Mouse (Mus musculus) B cell, adult 67 days (primary cell): ENCODE data around the gene Gm7347. TPM values are rescaled to one million over a fixed set of nuclear protein-coding genes. Genes with fewer than 3 reads are reported as not detected.

Source experiments
- total RNA-seq, 2 experiments: library from RNA; stranded (reverse); gene quantifications; 4 replicates each; pipeline ENCODE4 v1.2.4; 2023

Gene Gm7347
- not detected for total RNA-seq

DNA sequence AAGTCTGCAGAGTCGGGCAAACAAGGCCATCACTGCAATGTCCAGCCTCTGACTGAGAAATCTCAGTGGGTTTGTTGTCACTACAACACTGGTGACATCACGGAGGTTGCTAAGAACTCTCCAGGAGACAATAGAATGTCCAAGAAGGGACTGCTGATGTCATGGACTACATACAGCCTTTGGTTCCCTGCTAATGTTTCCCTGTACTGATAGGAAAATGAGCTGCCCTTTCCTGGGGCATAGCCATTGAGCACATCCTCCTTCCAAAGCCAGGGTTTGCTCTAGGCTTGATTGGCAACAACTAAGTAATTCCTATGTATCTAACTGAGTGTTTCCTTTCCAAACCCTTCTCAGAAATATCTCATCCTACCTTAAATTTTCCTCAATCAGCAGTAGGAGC lies at the start of gene Gm7347:
Gene Gm7347 (minus strand): TSS at position 101 of the 400 bp plus-strand sequence.

DNA sequence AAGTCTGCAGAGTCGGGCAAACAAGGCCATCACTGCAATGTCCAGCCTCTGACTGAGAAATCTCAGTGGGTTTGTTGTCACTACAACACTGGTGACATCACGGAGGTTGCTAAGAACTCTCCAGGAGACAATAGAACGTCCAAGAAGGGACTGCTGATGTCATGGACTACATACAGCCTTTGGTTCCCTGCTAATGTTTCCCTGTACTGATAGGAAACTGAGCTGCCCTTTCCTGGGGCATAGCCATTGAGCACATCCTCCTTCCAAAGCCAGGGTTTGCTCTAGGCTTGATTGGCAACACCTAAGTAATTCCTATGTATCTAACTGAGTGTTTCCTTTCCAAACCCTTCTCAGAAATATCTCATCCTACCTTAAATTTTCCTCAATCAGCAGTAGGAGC lies 46.9 kb upstream of the Gm7347 start, which contains the start of gene 5031410I06Rik:
Gene 5031410I06Rik (minus strand): TSS at position 101 of the 400 bp plus-strand sequence.

DNA sequence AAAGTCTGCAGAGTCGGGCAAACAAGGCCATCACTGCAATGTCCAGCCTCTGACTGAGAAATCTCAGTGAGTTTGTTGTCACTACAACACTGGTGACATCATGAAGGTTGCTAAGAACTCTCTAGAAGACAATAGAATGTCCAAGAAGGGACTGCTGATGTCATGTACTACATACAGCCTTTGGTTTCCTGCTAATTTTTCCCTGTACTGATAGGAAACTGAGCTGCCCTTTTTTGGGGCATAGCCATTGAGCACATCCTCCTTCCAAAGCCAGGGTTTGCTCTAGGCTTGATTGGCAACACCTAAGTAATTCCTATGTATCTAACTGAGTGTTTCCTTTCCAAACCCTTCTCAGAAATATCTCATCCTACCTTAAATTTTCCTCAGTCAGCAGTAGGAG lies 30.8 kb upstream of the Gm7347 start, which contains the start of gene Gm10471:
Gene Gm10471 (minus strand): TSS at position 101 of the 400 bp plus-strand sequence.

DNA sequence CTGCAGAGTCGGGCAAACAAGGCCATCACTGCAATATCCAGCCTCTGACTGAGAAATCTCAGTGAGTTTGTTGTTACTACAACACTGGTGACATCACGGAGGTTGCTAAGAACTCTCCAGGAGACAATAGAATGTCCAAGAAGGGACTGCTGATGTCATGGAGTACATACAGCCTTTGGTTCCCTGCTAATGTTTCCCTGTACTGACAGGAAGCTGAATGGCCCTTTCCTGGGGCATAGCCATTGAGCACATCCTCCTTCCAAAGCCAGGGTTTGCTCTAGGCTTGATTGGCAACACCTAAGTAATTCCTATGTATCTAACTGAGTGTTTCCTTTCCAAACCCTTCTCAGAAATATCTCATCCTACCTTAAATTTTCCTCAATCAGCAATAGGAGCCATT lies 18.9 kb downstream of the Gm7347 start, which contains the start of gene Speer4a:
Gene Speer4a (minus strand): TSS at position 101 of the 400 bp plus-strand sequence.

DNA sequence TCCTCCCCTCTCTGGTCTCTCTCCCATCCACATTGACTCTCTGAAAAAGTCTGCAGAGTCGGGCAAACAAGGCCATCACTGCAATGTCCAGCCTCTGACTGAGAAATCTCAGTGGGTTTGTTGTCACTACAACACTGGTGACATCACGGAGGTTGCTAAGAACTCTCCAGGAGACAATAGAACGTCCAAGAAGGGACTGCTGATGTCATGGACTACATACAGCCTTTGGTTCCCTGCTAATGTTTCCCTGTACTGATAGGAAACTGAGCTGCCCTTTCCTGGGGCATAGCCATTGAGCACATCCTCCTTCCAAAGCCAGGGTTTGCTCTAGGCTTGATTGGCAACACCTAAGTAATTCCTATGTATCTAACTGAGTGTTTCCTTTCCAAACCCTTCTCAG lies 35.6 kb downstream of the Gm7347 start, which contains the start of gene Gm5862:
Gene Gm5862 (minus strand): TSS at position 101 of the 400 bp plus-strand sequence.

DNA sequence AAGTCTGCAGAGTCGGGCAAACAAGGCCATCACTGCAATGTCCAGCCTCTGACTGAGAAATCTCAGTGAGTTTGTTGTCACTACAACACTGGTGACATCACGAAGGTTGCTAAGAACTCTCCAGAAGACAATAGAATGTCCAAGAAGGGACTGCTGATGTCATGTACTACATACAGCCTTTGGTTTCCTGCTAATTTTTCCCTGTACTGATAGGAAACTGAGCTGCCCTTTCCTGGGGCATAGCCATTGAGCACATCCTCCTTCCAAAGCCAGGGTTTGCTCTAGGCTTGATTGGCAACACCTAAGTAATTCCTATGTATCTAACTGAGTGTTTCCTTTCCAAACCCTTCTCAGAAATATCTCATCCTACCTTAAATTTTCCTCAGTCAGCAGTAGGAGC lies 53.7 kb downstream of the Gm7347 start, which contains the start of gene Gm1979:
Gene Gm1979 (minus strand): TSS at position 101 of the 400 bp plus-strand sequence.

Other genes starting within 250 kb of the Gm7347 start
- gene Gm21663, start 116.2 kb downstream of the Gm7347 start, total RNA-seq: not detected
- not detected for gene Gm21671, start 104.2 kb downstream of the Gm7347 start, total RNA-seq
- not detected for gene Gm21680, start 85.9 kb downstream of the Gm7347 start, total RNA-seq
- not detected for gene Gm21698, start 69.9 kb downstream of the Gm7347 start, total RNA-seq
- gene Gm1979, start 53.8 kb downstream of the Gm7347 start, total RNA-seq: not detected
- gene Gm5862, start 35.7 kb downstream of the Gm7347 start, total RNA-seq: not detected
- not detected for gene Speer4a, start 19.0 kb downstream of the Gm7347 start, total RNA-seq
- not detected for gene Gm10471, start 30.7 kb upstream of the Gm7347 start, total RNA-seq
- not detected for gene 5031410I06Rik, start 46.8 kb upstream of the Gm7347 start, total RNA-seq
- gene Gm10220, start 62.8 kb upstream of the Gm7347 start, total RNA-seq: not detected
- not detected for gene Gm7361, start 199.1 kb upstream of the Gm7347 start, total RNA-seq